Mouse (Mus musculus) bone marrow, adult 2 months (tissue): ENCODE measurements around the gene Gpr61.

Experiments
- CTCF ChIP-seq: fragments of 200-500 bp; IDR thresholded peaks from 2 replicates; pipeline ENCODE4 v1.5.1; 2011; ENCODE audit warnings: low read length, control low read depth; ENCODE audit not compliant: control insufficient read depth, insufficient read depth
- POLR2A ChIP-seq: fragments of 200-500 bp; IDR thresholded peaks from 2 replicates; pipeline ENCODE4 v1.6.1; 2011; ENCODE audit warnings: low read depth, mild to moderate bottlenecking, control low read depth, low read length, borderline replicate concordance; ENCODE audit not compliant: control insufficient read depth

- TF ChIP-seq CTCF (no peak), POLR2A (no peak)
Measured at GRCm38 (mm10) chr3:108185460-108186097, 30.9 kb upstream of the Gpr61 start.
